Mouse (Mus musculus) midbrain, embryonic 14.5 days (tissue): ENCODE measurements around the gene Gm42957. TPM values are rescaled to one million over a fixed set of nuclear protein-coding genes. Genes with fewer than 3 reads are reported as not detected.

ENCODE experiments used
- ATAC-seq: fragments of 200-750 bp; cut with Nextera tagmentation; 2 replicates; pipeline ENCODE4 v1.8.0; 2017; ENCODE audit warnings: moderate number of reproducible peaks, moderate library complexity; ENCODE audit not compliant: low FRiP score, low TSS enrichment
- DNase-seq: peaks from one replicate; pipeline ENCODE4 v3.0.0-alpha.2; 2015
- H3K27ac ChIP-seq: fragments of 300-500 bp; sonication (generic); replicated peaks from 2 replicates; pipeline ENCODE4 v1.5.1; 2014; ENCODE audit warnings: mild to moderate bottlenecking, low read depth, low read length, moderate library complexity
- H3K27me3 ChIP-seq: fragments of 300-500 bp; sonication (generic); 2 replicates; pipeline ENCODE4 v1.6.1; 2014; ENCODE audit warnings: low read length, control low read depth, mixed read lengths; ENCODE audit not compliant: control insufficient read depth, insufficient read depth
- H3K36me3 ChIP-seq: fragments of 300-500 bp; sonication (generic); 2 replicates; pipeline ENCODE4 v1.6.1; 2014; ENCODE audit warnings: low read length, control low read depth; ENCODE audit not compliant: control insufficient read depth, insufficient read depth
- H3K4me1 ChIP-seq: fragments of 300-500 bp; sonication (generic); 2 replicates; pipeline ENCODE4 v1.6.1; 2014; ENCODE audit warnings: mild to moderate bottlenecking, antibody characterized with exemption, low read length, control low read depth; ENCODE audit not compliant: control insufficient read depth, insufficient read depth
- H3K4me2 ChIP-seq: fragments of 300-500 bp; sonication (generic); 2 replicates; pipeline ENCODE4 v1.6.1; 2014; ENCODE audit warnings: mild to moderate bottlenecking, low read length, moderate library complexity
- H3K4me3 ChIP-seq: fragments of 300-500 bp; sonication (generic); replicated peaks from 2 replicates; pipeline ENCODE4 v1.5.1; 2014; ENCODE audit warnings: low read depth, low read length
- H3K9ac ChIP-seq: fragments of 300-500 bp; sonication (generic); replicated peaks from 2 replicates; pipeline ENCODE4 v1.6.1; 2014; ENCODE audit warnings: mild to moderate bottlenecking, low read length, moderate library complexity
- H3K9me3 ChIP-seq: fragments of 300-500 bp; sonication (generic); 2 replicates; pipeline ENCODE4 v1.6.1; 2016; ENCODE audit warnings: low read length, control low read depth, mixed read lengths; ENCODE audit not compliant: control insufficient read depth
- WGBS: fragments of 180-500 bp; shearing (Covaris S2); extraction: QIAGEN DNeasy Blood & Tissue Kit; methylation state at CpG from one replicate; pipeline ENCODE4 v1.1.7; 2014; 5-methylcytosine and 5-hydroxymethylcytosine counted together
- polyA plus RNA-seq: library from polyadenylated mRNA; unstranded; fragments of >200 nt; fragmentation: Nextera tagmentation; extraction: Ambion mirVana; gene quantifications from 2 replicates; pipeline ENCODE4 v1.2.1, GENCODE M21; 2014

The Gm42957 gene
- polyA plus RNA-seq, 1 experiment from 2014 or later: not detected

DNA sequence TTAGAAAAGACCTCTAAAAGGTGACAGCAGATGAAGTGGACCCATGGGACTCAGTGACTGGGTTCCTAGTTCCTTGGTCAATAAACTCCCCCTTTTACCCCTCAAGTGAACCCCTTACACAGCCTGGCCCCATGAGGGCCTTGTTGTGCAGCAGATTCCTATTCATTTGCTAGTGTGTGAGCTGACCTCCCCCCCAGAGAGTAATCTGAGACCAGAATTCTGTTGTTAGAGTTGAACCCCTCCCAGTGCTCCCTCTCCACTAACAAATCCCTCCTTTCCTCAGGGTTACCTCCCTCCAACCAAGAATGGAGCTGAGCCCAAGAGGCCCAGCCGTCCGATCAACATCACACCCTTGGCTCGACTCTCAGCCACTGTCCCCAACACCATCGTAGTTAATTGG is 65.7 kb downstream of the Gm42957 start:
- H3K36me3 ChIP-seq: peaks cover 38% of the 10 kb centered on the region
- no peaks in the 10 kb centered on the region for H3K9me3 ChIP-seq
- H3K4me2 ChIP-seq: no peak overlapping the region
- H3K4me3 ChIP-seq: no peak overlapping the region
- no peak overlapping the region for H3K9ac ChIP-seq
- DNase-seq (no peak), ATAC-seq (no peak)
- peaks cover 11% of the 10 kb centered on the region for H3K4me1 ChIP-seq
- no peak overlapping the region for H3K27ac ChIP-seq
- WGBS: 90% methylated on average over 4 of the region's 4 CpGs
- H3K27me3 ChIP-seq: no peaks in the 10 kb centered on the region

Other genes starting within 250 kb of the Gm42957 start
- gene BC107364, start 183.2 kb upstream of the Gm42957 start, polyA plus RNA-seq: not detected in 2 replicates
- 0.84 and 1.3 TPM in 2 replicates for gene Hfe2, start 110.3 kb upstream of the Gm42957 start, polyA plus RNA-seq
- gene Txnip, start 77.5 kb upstream of the Gm42957 start, polyA plus RNA-seq: 45.0 and 60.1 TPM in 2 replicates
- 0.43 and 0.45 TPM in 2 replicates for gene Gm16253, start 58.5 kb upstream of the Gm42957 start, polyA plus RNA-seq
- 14.8 and 17.1 TPM in 2 replicates for gene Polr3gl, start 41.3 kb upstream of the Gm42957 start, polyA plus RNA-seq
- 12.0 and 13.7 TPM in 2 replicates for gene Ankrd34a, start 38.8 kb upstream of the Gm42957 start, polyA plus RNA-seq
- gene Lix1l, start 34.3 kb upstream of the Gm42957 start, polyA plus RNA-seq: 6.7 and 7.5 TPM in 2 replicates
- gene Rbm8a, start 5.5 kb upstream of the Gm42957 start, polyA plus RNA-seq: 125 and 139 TPM in 2 replicates
- 61.3 and 61.5 TPM in 2 replicates for gene Pex11b, start 98 bp upstream of the Gm42957 start, polyA plus RNA-seq
- 0.62 and 0.84 TPM in 2 replicates for gene Itga10, start 10.1 kb downstream of the Gm42957 start, polyA plus RNA-seq
- gene Ankrd35, start 34.7 kb downstream of the Gm42957 start, polyA plus RNA-seq: 0.57 and 0.84 TPM in 2 replicates
- 25.5 and 26.3 TPM in 2 replicates for gene Pias3, start 60.9 kb downstream of the Gm42957 start, polyA plus RNA-seq
- 14.1 and 14.3 TPM in 2 replicates for gene Nudt17, start 73.1 kb downstream of the Gm42957 start, polyA plus RNA-seq
- gene Polr3c, start 92.2 kb downstream of the Gm42957 start, polyA plus RNA-seq: 27.9 and 28.7 TPM in 2 replicates
- gene Rnf115, start 92.2 kb downstream of the Gm42957 start, polyA plus RNA-seq: 69.6 and 83.8 TPM in 2 replicates
- gene Pdzk1, start 193.8 kb downstream of the Gm42957 start, polyA plus RNA-seq: 0.16 TPM in 1 of 2 replicates, not detected in the other
- 0.39 and 0.46 TPM in 2 replicates for gene Cd160, start 193.9 kb downstream of the Gm42957 start, polyA plus RNA-seq